Mouse (Mus musculus): ENCODE results near the gene Tmem109. TPM values are rescaled to one million over a fixed set of nuclear protein-coding genes. Genes with fewer than 3 reads are reported as not detected.
A peak's percentile ranks its signal among the peaks of the same experiment; 100 is the strongest.

Gene Tmem109
- total and polyA plus RNA-seq, 3 experiments, result 17.9 to 51.5 (median 32.9) TPM

DNA sequence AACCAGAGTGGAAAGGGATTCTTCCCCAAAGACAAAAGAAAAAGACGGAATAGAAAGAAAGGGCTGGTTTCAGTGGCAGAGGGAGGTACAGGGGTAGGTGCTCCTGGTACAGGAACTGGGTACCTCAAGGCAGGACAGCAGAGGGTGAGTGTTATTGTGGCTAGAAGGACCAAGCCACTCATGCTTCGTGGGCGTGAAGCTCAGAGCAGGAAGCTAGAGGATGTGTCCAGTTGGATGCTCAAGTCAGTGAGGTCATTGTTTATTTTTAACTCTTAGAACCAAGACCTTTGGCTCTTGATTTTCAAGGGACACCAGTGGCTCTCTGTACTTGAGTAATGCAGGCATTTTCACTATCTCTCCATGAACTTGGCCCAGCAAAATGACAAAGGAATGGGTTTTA is 49.8 kb downstream of the Tmem109 start:
- Histone ChIP-seq H3K27ac (ENCODE audit: insufficient read depth, low read depth) (no peak overlapping the region), H3K4me2 (ENCODE audit: insufficient read depth, low read depth, poor library complexity, severe bottlenecking) (no peak overlapping the region), H3K4me3 (replicated peaks in 1 of 3; ENCODE audit: low read depth in 2 of 3, low read length in 2 of 3, poor library complexity in 1 of 3) (no peak overlapping the region), H3K4me1 (ENCODE audit: control insufficient read depth in 1 of 2, insufficient read depth in 2 of 2) (peaks cover 9 to 42% of the 10 kb centered on the region in 2 experiments; a peak in 3 of 4 replicates), H3K79me2 (replicated peaks; ENCODE audit: control insufficient read depth, extremely low read depth, insufficient read depth, poor library complexity, severe bottlenecking) (no peaks in the 10 kb centered on the region), H3K9me3 (replicated peaks; ENCODE audit: low read length) (no peaks in the 10 kb centered on the region), H3K36me3 (replicated peaks in 1 of 2; ENCODE audit: control insufficient read depth in 1 of 2, insufficient read depth in 1 of 2, low read length in 1 of 2) (no peaks in the 10 kb centered on the region), H3K9ac (ENCODE audit: insufficient read depth, low read depth) (no peak overlapping the region), H3K27me3 (replicated peaks) (no peaks in the 10 kb centered on the region)
- DNase-seq (ENCODE audit: extremely low read depth), result no peak
- TF ChIP-seq ZNF384 (IDR thresholded peaks at IDR 0.05; ENCODE audit: low read depth, low read length) (0 out of 2 replicates have a peak, but pooled peaks have one; percentile 21), USF1 (IDR thresholded peaks at IDR 0.05; ENCODE audit: low read depth, low read length) (no peak), MXI1 (IDR thresholded peaks at IDR 0.05; ENCODE audit: low read depth, low read length) (no peak)
- dilution Hi-C loops (cut with MboI; ENCODE audit: extremely low pct_ligation_motif_present, extremely low pct_unique_long_range_greater_than_20kb, low sequenced_read_pairs), result no loop called here
- in situ Hi-C loops (cut with MboI; ENCODE audit: low pct_ligation_motif_present, low pct_unique_long_range_greater_than_20kb, low sequenced_read_pairs), result no loop called here

DNA sequence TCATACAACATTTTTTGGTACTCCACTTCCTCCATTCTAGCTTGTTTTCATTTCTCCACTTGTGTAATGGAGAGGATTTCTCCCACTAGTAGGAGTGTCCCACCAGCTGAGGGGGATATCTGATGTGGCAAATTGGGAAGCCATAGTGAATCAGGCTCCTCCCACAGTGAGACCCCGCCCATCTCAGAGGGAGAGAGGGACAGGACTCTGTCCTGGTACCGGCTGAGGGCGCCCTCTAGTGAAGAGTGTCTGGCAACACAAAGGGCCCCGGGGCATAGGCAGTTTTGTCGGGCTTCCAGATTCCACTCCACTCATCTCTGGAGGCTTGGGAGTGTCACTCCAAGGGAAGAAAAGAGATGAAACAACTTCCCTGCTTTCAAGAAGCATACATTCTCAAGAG is 50.4 kb downstream of the Tmem109 start:
- in situ Hi-C loops (cut with MboI; ENCODE audit: low pct_ligation_motif_present, low pct_unique_long_range_greater_than_20kb, low sequenced_read_pairs), result no loop called here
- DNase-seq (ENCODE audit: extremely low read depth), result peak; percentile 88
- H3K4me3 ChIP-seq (replicated peaks in 1 of 3; ENCODE audit: low read depth in 2 of 3, low read length in 2 of 3, poor library complexity in 1 of 3), result no peak overlapping the region

DNA sequence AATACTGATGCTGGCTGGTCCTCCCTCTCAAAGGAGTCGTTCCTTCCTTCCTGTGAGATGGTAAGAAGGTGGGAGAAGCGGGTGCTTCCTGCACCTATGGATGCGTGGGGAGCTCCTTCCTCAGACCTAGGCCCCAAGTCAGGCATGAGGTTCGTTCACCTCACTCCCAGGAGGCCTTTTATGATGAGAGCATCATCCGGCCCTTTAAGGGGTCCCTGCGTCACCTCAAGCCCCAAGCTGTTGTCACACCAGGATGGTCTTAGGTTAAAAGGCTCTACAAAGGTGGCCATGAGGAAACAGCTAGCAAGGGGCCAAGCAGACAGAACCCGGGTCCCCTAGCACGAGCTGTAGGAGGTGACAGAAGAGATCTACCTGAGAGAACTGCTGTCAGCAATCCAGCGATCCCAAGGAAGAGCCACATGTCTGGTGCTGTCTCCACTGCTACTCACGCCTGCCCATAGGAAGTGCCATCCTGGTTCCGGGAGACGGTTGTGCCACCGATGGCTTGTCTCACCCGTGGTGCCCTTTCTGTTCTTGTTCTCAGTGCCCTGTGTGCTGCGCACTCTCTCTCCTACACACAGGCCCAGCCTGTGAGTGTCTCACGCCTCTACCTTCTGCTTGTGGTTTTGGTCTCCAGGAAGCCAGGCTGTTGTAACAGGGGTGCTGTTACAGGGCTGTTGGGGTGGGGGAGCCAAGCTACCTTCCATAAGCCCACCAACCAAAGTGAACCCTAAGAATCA is 52.2 kb downstream of the Tmem109 start, which contains the start of gene Cd6:
Gene Cd6, minus strand, starts transcription at position 623 of the 740 bp plus-strand sequence.
- in situ Hi-C loops (cut with MboI; ENCODE audit: low pct_ligation_motif_present, low pct_unique_long_range_greater_than_20kb, low sequenced_read_pairs) (loop anchor here (5.0 kb wide), 1 partner anchor 87 kb away; no protein-coding TSS in a partner anchor), dilution Hi-C loops (cut with MboI; ENCODE audit: extremely low pct_ligation_motif_present, extremely low pct_unique_long_range_greater_than_20kb, low sequenced_read_pairs) (no loop called here)
- Histone ChIP-seq H3K4me2 (ENCODE audit: insufficient read depth, low read depth, poor library complexity, severe bottlenecking) (no peak within 1 kb of the TSS), H3K9ac (ENCODE audit: insufficient read depth, low read depth) (no peak within 1 kb of the TSS), H3K79me2 (replicated peaks; ENCODE audit: control insufficient read depth, extremely low read depth, insufficient read depth, poor library complexity, severe bottlenecking) (no peaks in the 10 kb centered on the region), H3K9me3 (replicated peaks; ENCODE audit: low read length) (no peaks in the 10 kb centered on the region), H3K27ac (ENCODE audit: insufficient read depth, low read depth) (no peak within 1 kb of the TSS), H3K4me1 (ENCODE audit: control insufficient read depth in 1 of 2, insufficient read depth in 2 of 2) (peaks cover 9 to 42% of the 10 kb centered on the region in 2 experiments; a peak in 3 of 4 replicates), H3K36me3 (replicated peaks in 1 of 2; ENCODE audit: control insufficient read depth in 1 of 2, insufficient read depth in 1 of 2, low read length in 1 of 2) (no peaks in the 10 kb centered on the region), H3K27me3 (replicated peaks) (no peaks in the 10 kb centered on the region), H3K4me3 (replicated peaks in 1 of 3; ENCODE audit: low read depth in 2 of 3, low read length in 2 of 3, poor library complexity in 1 of 3) (no peak within 1 kb of the TSS)
- no peak for DNase-seq (ENCODE audit: extremely low read depth)
- no peak for TF ChIP-seq CHD1 (IDR thresholded peaks at IDR 0.05; ENCODE audit: low read depth, low read length)
- no peak for TF ChIP-seq ZKSCAN1 (IDR thresholded peaks at IDR 0.05; ENCODE audit: borderline replicate concordance, low read depth, low read length)
- no peak for TF ChIP-seq PAX5 (IDR thresholded peaks at IDR 0.05; ENCODE audit: low read length)
- TF ChIP-seq E2F4 (IDR thresholded peaks at IDR 0.05; ENCODE audit: insufficient replicate concordance, low read depth, low read length), result no peak
- TF ChIP-seq TBP (conservative IDR thresholded peaks at IDR 0.05; ENCODE audit: low read depth, low read length), result no peak
- TF ChIP-seq MAFK (IDR thresholded peaks at IDR 0.05; ENCODE audit: insufficient replicate concordance, low read length), result no peak
- TF ChIP-seq ZMIZ1 (IDR thresholded peaks at IDR 0.05; ENCODE audit: low read depth, low read length), result no peak
- no peak for TF ChIP-seq EP300 (IDR thresholded peaks at IDR 0.05; ENCODE audit: low read length)
- TF ChIP-seq IRF4 (IDR thresholded peaks at IDR 0.05; ENCODE audit: low read depth, low read length), result no peak
- TF ChIP-seq UBTF (IDR thresholded peaks at IDR 0.05; ENCODE audit: low read depth, low read length), result no peak
- no peak for TF ChIP-seq MAZ (IDR thresholded peaks at IDR 0.05; ENCODE audit: low read depth, low read length)
- TF ChIP-seq GABPA (IDR thresholded peaks at IDR 0.05; ENCODE audit: insufficient replicate concordance, low read depth, low read length), result no peak
- no peak for TF ChIP-seq MXI1 (IDR thresholded peaks at IDR 0.05; ENCODE audit: low read depth, low read length)
- no peak for TF ChIP-seq TCF12 (IDR thresholded peaks at IDR 0.05; ENCODE audit: low read depth, low read length)
- no peak for TF ChIP-seq NELFE (IDR thresholded peaks at IDR 0.05; ENCODE audit: low read depth, low read length)

More for the DNA sequence above, 50.4 kb downstream of the Tmem109 start:
- Histone ChIP-seq H3K79me2 (replicated peaks; ENCODE audit: control insufficient read depth, extremely low read depth, insufficient read depth, poor library complexity, severe bottlenecking) (no peaks in the 10 kb centered on the region), H3K4me2 (ENCODE audit: insufficient read depth, low read depth, poor library complexity, severe bottlenecking) (peak overlapping the region; percentile 44; the same call in 1 of the 2 replicates), H3K9ac (ENCODE audit: insufficient read depth, low read depth) (no peak overlapping the region), H3K27me3 (replicated peaks) (no peaks in the 10 kb centered on the region), H3K4me1 (ENCODE audit: control insufficient read depth in 1 of 2, insufficient read depth in 2 of 2) (peaks cover 9 to 42% of the 10 kb centered on the region in 2 experiments; a peak in 3 of 4 replicates), H3K36me3 (replicated peaks in 1 of 2; ENCODE audit: control insufficient read depth in 1 of 2, insufficient read depth in 1 of 2, low read length in 1 of 2) (no peaks in the 10 kb centered on the region), H3K9me3 (replicated peaks; ENCODE audit: low read length) (no peaks in the 10 kb centered on the region), H3K27ac (ENCODE audit: insufficient read depth, low read depth) (no peak overlapping the region)
- dilution Hi-C loops (cut with MboI; ENCODE audit: extremely low pct_ligation_motif_present, extremely low pct_unique_long_range_greater_than_20kb, low sequenced_read_pairs), result no loop called here
- TF ChIP-seq SIN3A (IDR thresholded peaks at IDR 0.05; ENCODE audit: low read length) (no peak), CTCF (conservative IDR thresholded peaks at IDR 0.05 in 1 of 2, IDR thresholded peaks at IDR 0.05 in 1 of 2; ENCODE audit: low read depth in 2 of 2, low read length in 2 of 2) (peak; percentile 56 to 96), GABPA (IDR thresholded peaks at IDR 0.05; ENCODE audit: insufficient replicate concordance, low read depth, low read length) (no peak), NELFE (IDR thresholded peaks at IDR 0.05; ENCODE audit: low read depth, low read length) (no peak), USF2 (conservative IDR thresholded peaks at IDR 0.05; ENCODE audit: low read depth, low read length) (no peak), RCOR1 (conservative IDR thresholded peaks at IDR 0.05; ENCODE audit: low read depth, low read length) (no peak), POLR2AphosphoS2 (IDR thresholded peaks at IDR 0.05; ENCODE audit: low read depth, low read length) (no peak), IRF4 (IDR thresholded peaks at IDR 0.05; ENCODE audit: low read depth, low read length) (0 out of 2 replicates have a peak, but pooled peaks have one; percentile 40), CHD1 (IDR thresholded peaks at IDR 0.05; ENCODE audit: low read depth, low read length) (no peak), ZC3H11A (IDR thresholded peaks at IDR 0.05; ENCODE audit: low read depth, low read length) (peak; percentile 87), ZKSCAN1 (IDR thresholded peaks at IDR 0.05; ENCODE audit: borderline replicate concordance, low read depth, low read length) (no peak), SMC3 (IDR thresholded peaks at IDR 0.05; ENCODE audit: low read depth, low read length) (peak; percentile 97), RAD21 (IDR thresholded peaks at IDR 0.05; ENCODE audit: low read depth, low read length) (peak; percentile 94), ELF1 (IDR thresholded peaks at IDR 0.05; ENCODE audit: low read depth, low read length) (no peak), CHD2 (IDR thresholded peaks at IDR 0.05; ENCODE audit: low read length) (no peak), JUND (conservative IDR thresholded peaks at IDR 0.05; ENCODE audit: low read depth, low read length) (no peak), USF1 (IDR thresholded peaks at IDR 0.05; ENCODE audit: low read depth, low read length) (no peak), MAX (IDR thresholded peaks at IDR 0.05; ENCODE audit: low read length) (no peak), EP300 (IDR thresholded peaks at IDR 0.05; ENCODE audit: low read length) (no peak), MAZ (IDR thresholded peaks at IDR 0.05; ENCODE audit: low read depth, low read length) (no peak)
